Mouse (Mus musculus): ENCODE measurements around the gene Lrrc41. TPM values are rescaled to one million over a fixed set of nuclear protein-coding genes. Genes with fewer than 3 reads are reported as not detected.

Gene Lrrc41
- polyA plus RNA-seq, 1 experiment from 2014 or later = 55.9 TPM

DNA sequence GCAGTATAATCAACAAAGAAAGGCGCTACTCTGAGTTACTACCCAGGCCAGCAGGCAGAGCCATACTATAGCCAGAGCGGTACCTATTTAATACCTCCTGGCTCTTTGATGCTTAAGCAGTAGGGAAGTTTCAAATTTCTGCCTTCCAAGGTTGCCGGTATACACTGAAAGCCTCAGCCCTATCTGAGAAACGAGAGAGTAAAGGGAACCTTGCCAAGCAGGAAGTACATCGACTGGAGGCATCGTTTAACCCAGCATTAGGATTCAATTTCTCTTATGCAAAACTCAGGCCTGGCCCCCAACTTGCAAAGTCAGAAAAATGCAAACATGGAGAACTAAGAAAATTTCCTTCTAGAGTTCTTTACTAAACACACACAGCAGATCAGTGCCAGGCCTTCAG lies 5.0 kb upstream of the Lrrc41 start:
- Histone ChIP-seq H3K27ac (replicated peaks in 1 of 2; ENCODE audit: control insufficient read depth in 1 of 2, insufficient read depth in 1 of 2, low read depth in 2 of 2, low read length in 2 of 2) (no peak overlapping the region), H3K9me3 (ENCODE audit: control insufficient read depth, low read length) (no peaks in the 10 kb centered on the region), H3K36me3 (ENCODE audit: control insufficient read depth, insufficient read depth, low read length) (peaks cover 58% of the 10 kb centered on the region), H3K4me3 (ENCODE audit: control insufficient read depth in 1 of 2, insufficient read depth in 1 of 2, low read depth in 1 of 2, low read length in 2 of 2) (no peak overlapping the region), H3K4me1 (ENCODE audit: control insufficient read depth in 2 of 2, insufficient read depth in 2 of 2, low read length in 2 of 2) (peaks cover 2 to 21% of the 10 kb centered on the region in 2 experiments), H3K27me3 (ENCODE audit: control insufficient read depth, insufficient read depth, low read length) (no peaks in the 10 kb centered on the region), H3K4me2 (ENCODE audit: low read length) (no peak overlapping the region), H3K9ac (ENCODE audit: low read length) (no peak overlapping the region)
- no peak for ATAC-seq (ENCODE audit: insufficient number of reproducible peaks, insufficient read depth, low FRiP score, low read depth)
- 63% methylated on average over 6 of the region's 6 CpGs for WGBS

DNA sequence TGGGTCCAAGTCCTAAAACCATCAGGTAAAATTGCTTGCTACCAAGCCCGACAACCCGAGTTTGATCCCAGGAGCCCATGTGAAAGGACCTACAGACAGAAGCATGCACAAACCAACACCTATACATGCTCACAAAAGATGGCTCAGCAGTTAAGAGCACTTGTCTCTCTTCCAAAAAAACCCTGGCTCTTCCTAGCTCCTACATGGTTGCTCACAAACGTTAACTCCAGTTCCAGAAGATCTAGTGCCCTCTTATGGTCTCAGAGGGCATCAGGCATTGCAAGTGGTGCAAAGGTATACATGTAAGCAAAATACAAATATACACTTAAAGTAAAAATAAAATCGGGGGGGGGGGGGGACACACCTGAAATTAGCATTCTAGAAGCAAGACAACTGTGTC lies 1.9 kb upstream of the Lrrc41 start:
- Histone ChIP-seq H3K9ac (ENCODE audit: low read length) (peak overlapping the region; percentile 54), H3K27ac (replicated peaks in 1 of 2; ENCODE audit: control insufficient read depth in 1 of 2, insufficient read depth in 1 of 2, low read depth in 2 of 2, low read length in 2 of 2) (no peak overlapping the region), H3K27me3 (ENCODE audit: control insufficient read depth, insufficient read depth, low read length) (no peaks in the 10 kb centered on the region), H3K36me3 (ENCODE audit: control insufficient read depth, insufficient read depth, low read length) (peaks cover 28% of the 10 kb centered on the region), H3K4me2 (ENCODE audit: low read length) (peak overlapping the region; percentile 77), H3K4me3 (ENCODE audit: control insufficient read depth in 1 of 2, insufficient read depth in 1 of 2, low read depth in 1 of 2, low read length in 2 of 2) (peak overlapping the region; percentile 22 to 75; a peak in 3 of 4 replicates), H3K9me3 (ENCODE audit: control insufficient read depth, low read length) (no peaks in the 10 kb centered on the region), H3K4me1 (ENCODE audit: control insufficient read depth in 2 of 2, insufficient read depth in 2 of 2, low read length in 2 of 2) (peaks cover 12 to 35% of the 10 kb centered on the region in 2 experiments)
- ATAC-seq (ENCODE audit: insufficient number of reproducible peaks, insufficient read depth, low FRiP score, low read depth) = no peak
- 39% methylated on average over 4 of the region's 4 CpGs for WGBS

DNA sequence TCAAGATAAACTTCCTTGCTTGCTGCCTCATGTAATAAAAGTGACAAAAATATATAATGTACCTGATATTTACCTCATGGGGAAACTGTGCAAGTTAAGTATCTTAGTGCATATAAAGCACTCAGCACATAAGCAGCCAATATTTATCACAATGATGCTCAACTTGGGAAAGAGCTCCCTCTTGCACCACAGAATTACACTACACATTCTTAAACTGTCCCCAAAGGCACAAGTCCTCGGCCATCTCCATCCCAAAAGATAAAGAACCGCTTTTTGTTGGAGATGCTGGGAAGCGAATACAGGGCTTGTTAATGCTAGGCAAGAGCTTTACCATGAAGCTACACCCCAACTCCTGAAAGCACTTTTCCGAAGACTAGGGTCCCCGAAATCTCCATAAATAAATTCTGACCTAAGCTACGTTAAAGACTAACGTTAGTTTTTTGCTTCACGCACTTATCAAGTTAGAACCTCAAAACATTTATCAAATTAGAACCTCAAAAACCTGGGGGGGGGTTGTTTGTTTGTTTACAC lies 859 bp upstream of the Lrrc41 start:
- Histone ChIP-seq H3K36me3 (ENCODE audit: control insufficient read depth, insufficient read depth, low read length) (peaks cover 19% of the 10 kb centered on the region), H3K27ac (replicated peaks in 1 of 2; ENCODE audit: control insufficient read depth in 1 of 2, insufficient read depth in 1 of 2, low read depth in 2 of 2, low read length in 2 of 2) (peak overlapping the region; percentile 97 to 99), H3K9me3 (ENCODE audit: control insufficient read depth, low read length) (no peaks in the 10 kb centered on the region), H3K4me1 (ENCODE audit: control insufficient read depth in 2 of 2, insufficient read depth in 2 of 2, low read length in 2 of 2) (peaks cover 12 to 38% of the 10 kb centered on the region in 2 experiments), H3K4me2 (ENCODE audit: low read length) (peak overlapping the region; percentile 77), H3K27me3 (ENCODE audit: control insufficient read depth, insufficient read depth, low read length) (no peaks in the 10 kb centered on the region), H3K4me3 (ENCODE audit: control insufficient read depth in 1 of 2, insufficient read depth in 1 of 2, low read depth in 1 of 2, low read length in 2 of 2) (peak overlapping the region; percentile 75 to 96), H3K9ac (ENCODE audit: low read length) (peak overlapping the region; percentile 95)
- 1% methylated on average over 8 of the region's 8 CpGs for WGBS
- ATAC-seq (ENCODE audit: insufficient number of reproducible peaks, insufficient read depth, low FRiP score, low read depth) = no peak

DNA sequence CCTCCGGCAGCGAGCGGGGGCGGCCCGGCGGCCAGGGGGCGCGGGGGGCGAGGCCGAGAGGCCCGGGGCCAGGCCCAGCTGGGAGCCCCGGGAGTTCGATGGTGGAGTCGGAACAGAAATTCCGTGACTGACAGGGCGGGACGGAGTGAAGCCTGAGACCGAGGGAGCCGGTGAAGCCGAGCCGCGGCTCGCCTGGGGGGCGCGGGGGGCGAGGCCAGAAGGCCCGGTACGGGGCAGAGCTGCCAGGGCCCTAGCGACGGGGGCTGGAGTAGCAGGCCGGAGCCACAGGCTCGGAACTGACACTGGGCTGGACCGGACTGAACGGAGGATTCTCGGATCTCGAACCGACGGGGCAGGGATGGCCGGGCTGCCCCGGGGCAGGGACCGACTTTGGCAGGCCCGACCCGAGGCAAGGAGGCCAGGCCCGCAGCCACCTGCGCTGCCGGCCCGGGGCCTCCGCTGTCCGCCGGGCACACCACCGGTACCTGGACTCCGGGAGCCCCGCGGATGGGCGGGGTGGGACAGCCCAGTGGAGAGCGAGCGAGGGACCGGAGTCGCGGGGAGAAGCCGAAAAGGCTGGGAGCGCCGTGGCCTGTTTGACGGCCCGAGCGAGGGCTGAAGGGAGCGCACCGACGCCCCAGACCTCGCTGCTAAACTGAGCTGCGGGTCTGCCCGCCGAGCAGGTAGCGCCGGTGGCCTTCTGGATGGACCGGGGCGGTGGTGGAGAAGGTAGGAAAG lies 731 bp downstream of the Lrrc41 start:
- H3K4me2 ChIP-seq (ENCODE audit: low read length) = peak overlapping the region; percentile 77
- peak overlapping the region; percentile 91 to 99 for H3K27ac ChIP-seq (replicated peaks in 1 of 2; ENCODE audit: control insufficient read depth in 1 of 2, insufficient read depth in 1 of 2, low read depth in 2 of 2, low read length in 2 of 2)
- ATAC-seq (ENCODE audit: insufficient number of reproducible peaks, insufficient read depth, low FRiP score, low read depth) = peak; percentile 65
- H3K9me3 ChIP-seq (ENCODE audit: control insufficient read depth, low read length) = no peaks in the 10 kb centered on the region
- peak overlapping the region; percentile 95 for H3K9ac ChIP-seq (ENCODE audit: low read length)
- H3K36me3 ChIP-seq (ENCODE audit: control insufficient read depth, insufficient read depth, low read length) = peaks cover 21% of the 10 kb centered on the region
- H3K27me3 ChIP-seq (ENCODE audit: control insufficient read depth, insufficient read depth, low read length) = no peaks in the 10 kb centered on the region
- WGBS = under 1% methylated on average over 71 of the region's 77 CpGs
- H3K4me3 ChIP-seq (ENCODE audit: control insufficient read depth in 1 of 2, insufficient read depth in 1 of 2, low read depth in 1 of 2, low read length in 2 of 2) = peak overlapping the region; percentile 75
- H3K4me1 ChIP-seq (ENCODE audit: control insufficient read depth in 2 of 2, insufficient read depth in 2 of 2, low read length in 2 of 2) = peaks cover 12 to 38% of the 10 kb centered on the region in 2 experiments

DNA sequence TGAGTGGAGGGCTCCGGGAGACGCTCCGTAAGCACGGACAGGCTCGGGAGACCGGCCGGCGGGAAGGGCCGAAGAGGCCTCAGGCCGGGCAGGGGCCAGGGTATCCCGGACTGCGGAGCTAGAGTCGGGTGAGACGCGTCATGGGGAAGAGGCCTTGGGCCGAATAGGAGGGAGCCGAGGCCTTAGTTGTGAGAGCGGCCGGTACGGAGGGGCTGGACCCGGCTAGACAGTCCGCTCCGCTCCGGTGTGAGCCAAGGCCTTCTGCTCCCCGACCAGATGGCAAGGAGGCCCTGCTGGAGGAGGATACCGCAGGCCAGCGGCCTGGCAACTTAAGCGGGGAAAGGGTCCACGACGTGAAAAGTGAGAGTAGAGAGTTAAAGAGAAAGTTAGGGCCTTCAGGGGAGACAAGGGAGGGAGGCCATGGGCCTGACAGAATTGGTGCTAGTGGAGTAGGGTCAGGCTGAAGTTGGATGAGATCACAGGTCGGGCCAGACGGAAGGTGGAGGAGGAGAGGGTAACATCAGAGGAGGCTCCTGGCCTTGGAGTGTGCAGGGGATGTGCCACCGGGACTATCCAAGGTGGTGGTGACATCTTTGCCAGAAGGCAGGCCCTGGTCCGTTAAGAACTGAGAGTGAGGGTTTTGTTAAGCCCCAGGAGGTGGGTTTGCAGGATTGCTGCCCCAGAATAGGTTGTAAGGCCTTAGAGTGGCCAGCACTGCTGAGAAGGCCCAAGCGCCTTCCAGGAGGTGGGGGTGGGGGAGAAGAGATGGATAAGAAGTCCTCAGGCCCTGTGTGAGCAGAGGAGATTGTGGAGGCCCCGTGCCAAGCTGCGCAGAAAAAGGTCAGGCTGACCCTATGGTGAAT lies 1.5 kb downstream of the Lrrc41 start:
- H3K4me2 ChIP-seq (ENCODE audit: low read length) = peak overlapping the region; percentile 77
- H3K4me1 ChIP-seq (ENCODE audit: control insufficient read depth in 2 of 2, insufficient read depth in 2 of 2, low read length in 2 of 2) = peaks cover 12 to 38% of the 10 kb centered on the region in 2 experiments
- peak overlapping the region; percentile 91 to 99 for H3K27ac ChIP-seq (replicated peaks in 1 of 2; ENCODE audit: control insufficient read depth in 1 of 2, insufficient read depth in 1 of 2, low read depth in 2 of 2, low read length in 2 of 2)
- no peaks in the 10 kb centered on the region for H3K27me3 ChIP-seq (ENCODE audit: control insufficient read depth, insufficient read depth, low read length)
- peak; percentile 22; the same call in 1 of the 2 replicates for ATAC-seq (ENCODE audit: insufficient number of reproducible peaks, insufficient read depth, low FRiP score, low read depth)
- H3K4me3 ChIP-seq (ENCODE audit: control insufficient read depth in 1 of 2, insufficient read depth in 1 of 2, low read depth in 1 of 2, low read length in 2 of 2) = peak overlapping the region; percentile 75
- H3K9ac ChIP-seq (ENCODE audit: low read length) = peak overlapping the region; percentile 95
- H3K9me3 ChIP-seq (ENCODE audit: control insufficient read depth, low read length) = no peaks in the 10 kb centered on the region
- peaks cover 29% of the 10 kb centered on the region for H3K36me3 ChIP-seq (ENCODE audit: control insufficient read depth, insufficient read depth, low read length)
- under 1% methylated on average over 37 of the region's 37 CpGs for WGBS

DNA sequence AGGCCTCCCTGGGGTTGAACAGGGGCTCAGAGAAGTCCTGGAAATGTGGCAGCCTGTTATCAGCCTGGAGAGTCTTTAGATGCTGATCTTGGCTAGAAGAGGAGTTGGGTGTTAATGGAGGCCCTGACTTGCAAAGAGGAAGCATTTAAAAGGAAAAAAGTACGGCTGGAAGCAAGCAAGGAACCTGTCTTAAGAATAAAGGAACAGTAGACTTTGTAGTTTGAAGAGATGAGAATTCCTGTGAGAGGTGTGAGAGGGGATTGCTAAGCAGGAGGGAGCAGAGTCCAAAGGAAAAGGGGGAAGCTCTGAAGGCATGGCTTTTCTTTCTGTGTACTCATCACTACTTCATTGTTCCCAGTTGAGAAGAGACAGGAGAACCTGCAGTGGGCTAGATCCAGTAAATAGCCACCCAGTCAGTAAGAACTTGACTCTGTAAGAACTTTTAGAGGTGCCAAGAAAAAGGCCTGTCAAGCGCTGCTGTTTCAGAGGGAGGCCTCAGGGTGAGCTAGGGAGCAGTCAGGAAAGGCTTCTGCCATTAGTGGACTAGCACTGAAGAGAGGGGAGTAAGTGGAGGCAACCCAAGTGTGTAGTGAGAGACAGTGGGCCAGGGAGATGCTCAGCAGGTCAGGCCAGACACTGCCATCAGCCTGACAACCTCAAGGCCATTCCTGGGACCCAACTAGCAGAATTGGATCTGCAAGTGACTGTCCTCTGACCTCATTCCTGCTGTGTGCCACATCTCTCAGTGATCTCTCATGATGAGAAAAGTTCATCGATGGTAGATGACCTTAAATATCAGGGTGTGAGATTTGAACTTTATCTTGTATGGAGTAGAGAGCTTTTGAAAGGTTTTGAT lies 2.4 kb downstream of the Lrrc41 start:
- Histone ChIP-seq H3K9ac (ENCODE audit: low read length) (peak overlapping the region; percentile 95), H3K27ac (replicated peaks in 1 of 2; ENCODE audit: control insufficient read depth in 1 of 2, insufficient read depth in 1 of 2, low read depth in 2 of 2, low read length in 2 of 2) (peak overlapping the region; percentile 91 to 99), H3K4me2 (ENCODE audit: low read length) (peak overlapping the region; percentile 77), H3K27me3 (ENCODE audit: control insufficient read depth, insufficient read depth, low read length) (no peaks in the 10 kb centered on the region), H3K36me3 (ENCODE audit: control insufficient read depth, insufficient read depth, low read length) (peaks cover 34% of the 10 kb centered on the region), H3K4me1 (ENCODE audit: control insufficient read depth in 2 of 2, insufficient read depth in 2 of 2, low read length in 2 of 2) (peaks cover 12 to 32% of the 10 kb centered on the region in 2 experiments), H3K9me3 (ENCODE audit: control insufficient read depth, low read length) (no peaks in the 10 kb centered on the region), H3K4me3 (ENCODE audit: control insufficient read depth in 1 of 2, insufficient read depth in 1 of 2, low read depth in 1 of 2, low read length in 2 of 2) (peak overlapping the region; percentile 75)
- 32% methylated on average over 3 of the region's 3 CpGs for WGBS
- no peak for ATAC-seq (ENCODE audit: insufficient number of reproducible peaks, insufficient read depth, low FRiP score, low read depth)
